Mouse (Mus musculus): ENCODE results near the gene Smarcad1.
"Not testable (repeated sequence)": the region's sequence is repeated elsewhere in the genome, so short reads cannot be mapped to it uniquely, and the experiment has no call there.

The Smarcad1 gene

DNA sequence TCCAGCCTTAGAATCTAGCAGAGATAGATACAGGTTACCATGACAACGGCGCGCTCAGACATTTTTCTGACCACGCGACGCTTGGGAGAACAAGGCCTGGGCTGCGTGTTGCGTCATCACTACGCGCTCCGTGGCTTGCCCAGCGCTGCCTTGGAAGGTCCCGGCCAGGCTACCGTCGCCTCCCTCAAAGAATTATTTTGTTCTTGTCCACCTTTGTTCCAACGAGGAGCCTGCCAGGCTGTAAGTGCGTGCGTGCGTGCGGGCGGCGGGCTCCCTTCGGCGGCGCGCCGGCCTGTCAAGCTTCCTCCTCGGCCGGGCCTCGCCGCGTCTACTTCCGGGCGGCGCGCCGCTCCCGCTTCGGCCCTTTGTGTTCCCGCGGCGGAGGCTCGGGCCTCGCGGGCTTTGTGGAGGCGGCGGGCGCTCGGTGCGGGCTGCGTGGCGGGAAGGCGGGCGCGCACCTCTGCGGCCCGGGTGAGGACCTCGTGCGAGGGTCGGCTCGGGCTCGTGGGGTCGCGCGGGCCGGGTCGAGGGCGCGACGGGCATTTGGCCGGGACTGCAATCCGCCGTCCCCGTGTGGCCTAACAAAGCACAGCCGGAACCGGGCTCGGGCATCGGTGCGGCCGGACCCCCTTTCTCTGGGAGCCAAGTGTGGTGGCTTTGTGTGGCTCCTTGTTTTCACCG lies at the start of gene Smarcad1:
Gene Smarcad1 (plus strand): TSS at position 93 of the 681 bp plus-strand sequence.
- peak; percentile 91 for DNase-seq (ENCODE audit: low read depth, low spot score)

DNA sequence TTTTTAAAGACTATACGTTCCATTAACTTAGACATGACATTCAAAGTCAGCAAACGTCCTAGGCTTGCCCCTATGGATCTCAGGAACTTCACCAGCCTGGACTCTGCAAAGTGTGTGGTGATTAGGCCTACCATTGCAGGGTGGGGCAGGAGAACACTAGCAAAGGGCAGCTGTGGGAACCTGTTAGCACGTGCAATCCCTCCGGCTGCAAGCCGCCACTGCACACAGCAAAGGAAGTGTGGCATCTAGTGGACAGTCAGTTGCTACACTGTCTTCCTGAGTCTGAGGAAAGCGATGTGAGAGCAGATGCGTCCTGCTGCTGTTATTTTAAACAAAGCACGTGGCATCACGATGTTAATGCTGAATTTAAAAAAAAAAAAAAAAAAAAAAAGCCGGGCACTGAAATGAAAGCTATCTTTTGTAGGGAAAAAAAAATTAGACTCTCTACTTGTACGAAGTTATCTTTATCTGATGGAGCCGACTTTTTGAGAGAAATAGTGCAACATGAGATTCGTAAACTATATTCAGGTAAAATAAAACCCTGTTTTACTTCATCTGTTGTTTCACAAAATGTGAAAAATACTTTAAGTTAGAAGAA lies 45.5 kb upstream of the Smarcad1 start:
- peak; percentile 5 for DNase-seq (ENCODE audit: low read depth, low spot score)

DNA sequence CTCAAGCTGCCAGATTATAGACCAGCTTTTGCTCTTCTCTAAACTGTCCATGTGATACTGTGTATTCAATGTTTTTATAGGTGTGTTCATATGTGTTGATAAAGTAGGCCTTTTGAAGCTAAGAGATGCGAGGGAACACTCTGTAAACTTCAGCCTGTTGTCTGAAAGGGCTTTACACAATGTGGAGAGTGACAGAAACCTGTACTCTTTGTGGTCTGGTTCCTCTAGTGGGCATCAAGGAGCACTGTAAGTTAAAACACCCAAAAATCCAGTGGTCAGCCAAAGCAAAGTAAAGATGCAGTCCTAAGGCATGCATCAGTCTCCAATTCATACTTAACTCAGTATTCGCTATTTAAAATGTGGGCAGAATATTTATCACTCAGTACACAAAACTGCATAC lies 44.6 kb upstream of the Smarcad1 start:
- no peak for DNase-seq (ENCODE audit: low read depth, low spot score)

DNA sequence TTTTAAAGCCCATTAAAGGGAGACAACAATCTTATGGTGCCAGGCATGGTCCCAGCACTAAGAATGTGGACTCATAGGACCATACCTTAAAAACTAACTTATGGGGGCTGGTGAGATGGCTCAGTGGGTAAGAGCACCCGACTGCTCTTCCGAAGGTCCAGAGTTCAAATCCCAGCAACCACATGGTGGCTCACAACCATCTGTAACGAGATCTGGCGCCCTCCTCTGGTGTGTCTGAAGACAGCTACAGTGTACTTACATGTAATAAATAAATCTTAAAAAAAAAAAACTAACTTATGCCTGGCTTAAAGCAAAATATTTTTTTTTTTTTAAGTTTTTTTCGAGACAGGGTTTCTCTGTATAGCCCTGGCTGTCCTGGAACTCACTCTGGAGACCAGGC lies 41.6 kb upstream of the Smarcad1 start:
- DNase-seq (ENCODE audit: low read depth, low spot score) = not testable (repeated sequence)

DNA sequence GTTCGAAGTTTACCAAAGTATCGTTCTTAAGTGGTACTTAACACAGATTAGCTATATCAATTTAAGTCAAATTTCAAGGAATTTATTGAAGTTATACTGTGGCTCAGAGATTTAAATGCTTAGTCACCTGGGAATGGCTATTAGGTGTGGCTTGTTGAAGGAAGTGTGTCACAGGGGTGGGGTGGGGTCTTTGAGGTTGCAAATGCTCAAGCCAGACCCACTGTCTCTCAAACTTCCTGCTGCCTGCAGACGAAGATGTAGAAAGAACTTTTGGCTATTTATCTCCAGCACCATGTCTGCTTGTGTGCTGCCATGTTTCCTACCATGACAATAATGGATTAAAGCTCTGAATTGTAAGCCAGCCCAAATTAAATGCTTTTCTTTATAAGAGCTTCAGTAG lies 40.2 kb upstream of the Smarcad1 start:
- no peak for DNase-seq (ENCODE audit: low read depth, low spot score)

DNA sequence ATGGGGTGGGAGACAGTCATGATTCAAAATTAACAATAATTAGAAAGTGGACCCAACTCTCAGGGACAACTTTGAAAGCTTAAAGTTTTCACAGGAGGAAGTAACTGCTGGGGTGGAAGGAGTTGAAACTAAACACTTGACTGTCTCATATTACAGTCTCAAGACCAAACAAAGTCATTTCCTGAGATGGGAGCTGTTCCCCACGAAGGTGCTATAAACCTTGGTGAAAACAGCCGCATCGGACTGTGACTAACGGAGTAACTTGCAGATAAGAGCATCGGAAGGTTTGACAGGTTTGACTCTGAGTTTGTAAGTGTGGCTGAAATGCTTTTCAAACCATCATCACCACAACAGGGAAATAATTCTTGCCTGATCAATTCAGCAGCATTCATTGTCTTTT lies 33.5 kb upstream of the Smarcad1 start:
- no peak for DNase-seq (ENCODE audit: low read depth, low spot score)

DNA sequence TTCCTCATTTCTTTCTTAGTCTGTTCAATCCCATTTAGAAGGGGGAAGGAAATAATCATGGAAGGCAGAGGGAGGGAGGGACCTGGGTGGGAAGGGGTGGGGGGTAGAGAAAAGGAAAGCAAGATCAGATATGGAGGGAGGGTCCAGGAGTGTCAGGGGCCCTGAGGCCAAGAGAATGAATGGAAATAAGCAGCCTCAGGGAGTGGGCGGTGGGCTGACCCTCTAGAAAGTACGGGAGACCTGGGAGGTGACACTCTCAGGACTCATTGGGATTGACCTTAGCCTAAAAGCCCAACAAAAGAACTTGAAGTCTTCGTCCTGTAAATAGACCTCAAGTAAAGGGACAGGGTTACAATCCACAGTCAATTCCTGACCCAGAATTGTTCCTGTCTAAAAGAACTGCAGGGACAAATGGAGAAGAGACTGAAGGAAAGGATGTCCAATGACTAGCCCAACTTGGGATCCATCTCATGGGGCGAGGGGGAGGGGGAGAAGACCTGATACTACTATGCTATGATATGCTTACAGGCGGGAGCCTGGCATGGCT lies 30.9 kb upstream of the Smarcad1 start:
- DNase-seq (ENCODE audit: low read depth, low spot score) = no peak

DNA sequence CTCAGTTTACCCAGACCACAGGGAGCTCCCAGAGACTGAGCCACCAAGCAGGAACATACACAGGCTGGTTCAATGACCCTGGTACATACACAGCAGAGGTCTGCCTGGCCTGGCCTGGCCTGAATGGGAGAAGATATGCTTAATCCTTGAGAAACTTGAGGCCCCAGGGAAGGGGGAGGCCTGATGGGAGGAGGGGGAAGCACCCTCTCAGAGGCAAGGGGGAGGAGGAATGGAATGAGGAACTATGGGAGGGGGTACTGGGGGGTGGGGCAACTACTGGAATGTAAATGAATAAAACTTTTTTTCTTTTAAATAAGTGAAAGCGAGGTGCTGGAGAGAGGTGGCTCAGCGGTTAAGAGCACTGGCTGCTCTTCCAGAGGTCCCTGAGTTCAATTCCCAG lies 30.2 kb upstream of the Smarcad1 start:
- DNase-seq (ENCODE audit: low read depth, low spot score) = no peak

DNA sequence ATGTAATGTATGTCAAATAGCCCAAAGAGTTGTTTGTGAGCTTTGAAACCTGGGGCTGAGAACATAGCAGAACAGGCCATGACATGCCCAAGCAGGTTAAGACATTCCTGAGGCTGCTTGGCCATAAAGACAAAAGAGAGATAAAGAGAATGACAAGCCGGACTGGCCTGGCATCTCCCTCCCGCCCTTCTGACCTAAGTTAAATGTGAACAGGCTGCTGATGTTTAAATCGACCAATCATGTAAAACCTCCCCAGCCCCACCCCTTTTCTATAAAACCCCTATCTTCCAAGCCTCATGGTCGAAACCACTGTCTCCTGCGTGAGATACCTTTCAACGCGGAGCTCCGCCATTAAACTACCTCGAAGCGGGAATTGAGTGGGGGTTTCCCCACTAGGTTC lies 24.8 kb upstream of the Smarcad1 start:
- no peak for DNase-seq (ENCODE audit: low read depth, low spot score)

DNA sequence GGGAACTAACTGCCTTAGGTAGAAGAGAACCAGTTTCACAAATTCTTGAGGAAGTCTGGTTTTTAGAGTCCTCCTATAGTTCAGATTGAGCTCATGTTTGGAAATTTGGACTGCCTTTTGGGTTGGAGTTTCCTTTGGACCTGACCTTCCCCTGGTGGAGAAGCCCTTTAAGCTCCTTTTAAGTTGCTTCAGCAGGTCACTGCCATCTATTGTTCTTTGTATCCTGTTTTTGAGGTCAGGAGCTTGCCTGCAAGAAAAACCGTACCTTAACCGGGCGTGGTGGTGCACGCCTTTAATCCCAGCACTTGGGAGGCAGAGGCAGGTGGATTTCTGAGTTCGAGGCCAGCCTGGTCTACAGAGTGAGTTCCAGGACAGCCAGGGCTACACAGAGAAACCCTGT lies 23.4 kb upstream of the Smarcad1 start:
- DNase-seq (ENCODE audit: low read depth, low spot score) = not testable (repeated sequence)

DNA sequence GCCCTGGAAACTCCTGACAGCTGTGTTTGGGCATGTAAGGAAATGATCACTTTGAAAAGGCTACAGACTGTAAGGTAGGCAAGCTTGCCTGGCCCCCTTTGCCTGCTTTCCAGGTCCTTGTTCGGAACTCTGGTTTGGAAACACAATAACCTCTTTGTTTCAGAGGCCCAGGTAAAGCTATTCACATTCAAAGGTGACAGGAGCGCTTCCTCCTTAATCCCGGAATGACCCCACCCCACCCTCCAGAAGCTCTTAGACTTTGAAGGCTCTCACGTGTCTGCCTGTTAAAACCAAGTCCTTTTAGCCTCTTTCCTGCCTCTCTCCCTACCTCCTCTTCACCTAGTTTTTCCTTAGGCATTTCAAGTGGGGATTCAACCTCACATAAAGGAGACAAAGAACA lies 20.5 kb upstream of the Smarcad1 start:
- DNase-seq (ENCODE audit: low read depth, low spot score) = no peak

DNA sequence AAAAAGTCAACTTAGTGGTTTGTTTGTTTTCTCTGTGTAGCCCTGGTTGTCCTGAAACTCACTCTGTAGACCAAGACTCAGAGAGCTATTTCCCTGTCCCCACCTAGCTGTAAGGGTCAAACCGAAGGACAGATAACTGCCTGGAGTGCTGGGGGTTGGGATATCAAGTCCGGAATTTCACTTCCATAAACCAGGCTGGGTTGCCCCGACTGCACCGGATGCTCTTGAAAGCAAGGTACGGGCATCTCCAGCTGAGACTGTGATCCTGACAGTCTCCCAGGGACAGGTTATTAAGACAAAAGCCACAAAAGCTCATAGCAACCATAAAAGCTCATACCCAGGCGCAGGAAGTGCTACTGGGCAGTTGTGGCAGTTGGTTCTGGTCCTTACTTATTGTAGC lies 19.3 kb upstream of the Smarcad1 start:
- no peak for DNase-seq (ENCODE audit: low read depth, low spot score)

DNA sequence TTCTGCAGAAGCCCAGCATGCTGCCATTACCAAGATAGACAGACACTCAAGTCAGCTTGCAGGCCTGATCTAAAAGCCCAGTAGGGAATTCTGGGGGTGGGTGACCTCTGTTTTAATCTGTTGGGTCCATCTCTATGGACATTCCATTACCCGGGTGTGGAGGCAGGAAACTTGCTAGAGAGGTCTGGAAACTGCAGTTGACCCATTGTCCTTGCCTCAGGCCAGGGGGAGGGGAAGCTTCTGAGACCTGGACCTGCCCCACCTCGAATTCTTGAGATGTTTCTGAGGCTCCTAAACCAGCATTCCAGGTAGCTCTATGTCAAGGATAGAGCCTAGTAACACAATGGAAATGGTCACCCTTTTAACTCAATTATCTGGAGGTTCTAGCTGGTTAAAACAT lies 17.7 kb upstream of the Smarcad1 start:
- DNase-seq (ENCODE audit: low read depth, low spot score) = no peak

DNA sequence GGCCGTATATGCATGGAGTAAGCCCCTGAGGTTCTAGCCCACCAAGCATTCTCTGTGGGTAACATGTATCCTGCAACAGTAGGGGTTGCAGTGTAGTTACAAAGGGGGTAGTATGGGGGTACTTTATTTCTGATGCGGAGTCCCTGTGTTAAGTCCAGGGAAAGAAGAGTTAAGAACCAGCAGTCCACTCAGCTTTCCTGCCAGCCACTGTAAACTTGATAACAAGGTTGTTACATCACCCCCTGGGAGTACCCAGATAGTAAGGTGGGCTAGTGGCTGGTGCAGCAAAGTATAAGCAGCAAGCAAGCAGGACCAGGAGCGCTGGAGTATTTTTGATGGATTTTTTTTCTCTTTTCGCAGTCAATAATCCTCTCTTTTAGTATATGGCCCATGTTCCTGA lies 17.3 kb upstream of the Smarcad1 start:
- no peak for DNase-seq (ENCODE audit: low read depth, low spot score)

DNA sequence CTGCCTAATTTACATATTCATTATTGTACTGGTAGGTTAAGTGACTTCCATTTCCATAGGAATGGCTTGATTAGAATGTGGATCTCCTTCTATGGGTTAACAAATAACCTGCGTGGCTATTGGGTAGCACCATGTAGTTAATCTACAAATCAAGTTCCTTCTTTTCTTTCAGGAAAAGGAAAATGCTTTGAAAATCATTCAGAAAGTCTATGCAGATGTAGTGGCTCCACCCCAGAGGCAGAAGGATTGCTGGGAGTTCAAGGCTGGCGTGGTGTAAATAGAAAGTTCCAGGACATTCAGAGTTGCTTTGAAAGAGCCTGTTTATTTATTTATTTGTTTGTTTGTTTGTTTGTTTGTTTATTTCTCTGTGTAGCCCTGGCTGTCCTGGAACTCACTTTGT lies 7.7 kb upstream of the Smarcad1 start:
- no peak for DNase-seq (ENCODE audit: low read depth, low spot score)

DNA sequence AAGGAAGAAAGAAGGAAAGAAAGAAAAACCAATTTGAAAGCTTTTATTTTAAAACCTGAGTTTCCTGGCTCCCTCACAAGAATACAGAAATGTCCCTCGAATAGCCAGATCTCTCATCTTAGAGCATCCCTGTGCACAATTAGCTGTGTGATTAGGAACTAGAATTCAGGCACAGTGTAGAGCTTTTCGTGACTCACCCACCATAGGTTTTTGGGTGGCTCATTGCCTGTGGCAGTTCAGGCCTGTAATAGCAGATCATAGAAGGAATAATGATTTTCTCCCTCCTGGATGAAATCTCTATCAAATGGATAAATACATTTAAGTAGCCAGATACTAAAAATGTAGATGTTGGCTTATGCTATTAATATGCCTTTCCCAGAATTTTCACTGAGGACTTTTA lies 6.9 kb upstream of the Smarcad1 start:
- DNase-seq (ENCODE audit: low read depth, low spot score) = no peak

DNA sequence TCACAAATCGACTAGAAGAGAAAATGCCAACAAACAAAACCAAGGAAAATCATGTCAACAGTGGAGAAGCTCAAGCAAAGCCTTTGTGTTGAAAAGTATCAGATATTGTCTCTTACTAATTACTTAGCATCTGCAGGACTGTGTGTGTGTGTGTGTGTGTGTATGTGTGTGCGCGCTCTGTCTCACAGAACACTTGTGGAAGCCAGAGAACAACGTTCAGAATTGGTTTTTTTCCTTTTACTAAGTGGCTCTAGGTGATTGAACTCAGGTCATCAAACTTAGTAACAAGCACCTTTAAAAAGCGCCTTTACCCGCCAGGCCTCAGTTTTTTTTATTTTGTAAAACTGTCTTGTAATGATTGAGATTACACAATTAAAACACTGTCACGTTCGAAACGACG lies 451 bp upstream of the Smarcad1 start:
- DNase-seq (ENCODE audit: low read depth, low spot score) = no peak

DNA sequence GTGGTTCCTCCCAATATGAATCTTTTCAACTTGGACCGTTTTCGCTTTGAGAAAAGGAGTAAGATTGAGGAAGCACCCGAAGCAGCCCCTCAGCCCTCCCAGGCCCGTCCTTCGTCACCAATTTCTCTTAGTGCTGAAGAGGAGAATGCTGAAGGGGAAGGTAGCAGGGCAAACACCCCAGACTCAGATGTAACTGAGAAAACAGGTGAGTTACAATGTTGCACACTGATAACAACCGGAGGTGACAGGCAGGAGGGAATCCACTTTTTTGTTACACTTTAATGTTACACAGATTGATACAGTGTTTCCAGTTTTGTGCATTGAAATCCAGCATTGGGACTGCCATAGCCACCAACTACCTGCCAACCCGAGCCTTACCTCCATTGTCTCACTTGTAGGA lies 858 bp downstream of the Smarcad1 start:
- no peak for DNase-seq (ENCODE audit: low read depth, low spot score)

DNA sequence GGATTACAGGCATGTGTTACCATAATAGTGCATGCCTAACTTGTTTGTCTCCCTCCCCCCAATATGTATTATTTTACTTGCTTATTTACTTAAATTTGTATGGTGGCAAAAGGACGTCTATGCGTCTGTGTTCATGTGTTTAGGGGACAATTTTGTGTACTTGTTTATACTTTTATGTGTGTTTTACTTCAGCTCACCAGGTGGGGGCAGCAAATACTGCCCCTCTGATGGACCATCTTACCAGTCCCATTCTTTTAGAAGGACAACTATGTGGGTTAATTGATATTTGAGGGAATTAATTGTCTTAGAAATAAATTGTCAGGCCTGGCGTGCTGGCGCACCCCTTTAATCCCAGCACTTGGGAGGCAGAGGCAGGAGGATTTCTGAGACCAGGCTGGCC lies 6.7 kb downstream of the Smarcad1 start:
- no peak for DNase-seq (ENCODE audit: low read depth, low spot score)

DNA sequence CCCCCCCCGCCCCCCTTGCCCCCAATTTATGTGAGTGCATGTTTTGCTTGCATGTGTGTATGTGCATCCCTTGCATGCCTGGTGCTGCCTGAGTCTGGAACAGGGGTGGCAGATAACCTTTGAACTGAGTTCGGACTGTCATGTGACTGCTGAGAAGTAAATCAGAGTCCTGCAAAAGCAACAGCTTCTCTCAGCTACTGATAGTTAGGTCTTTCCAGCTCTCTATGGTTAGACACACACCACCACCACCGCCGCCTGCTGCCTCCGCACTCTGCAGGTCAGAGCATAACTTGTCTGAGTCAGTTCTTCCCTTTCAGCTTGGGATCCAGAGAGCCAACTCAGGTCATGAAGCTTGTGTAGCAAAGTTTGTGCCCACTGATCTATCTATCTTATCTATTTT lies 14.2 kb downstream of the Smarcad1 start:
- no peak for DNase-seq (ENCODE audit: low read depth, low spot score)

DNA sequence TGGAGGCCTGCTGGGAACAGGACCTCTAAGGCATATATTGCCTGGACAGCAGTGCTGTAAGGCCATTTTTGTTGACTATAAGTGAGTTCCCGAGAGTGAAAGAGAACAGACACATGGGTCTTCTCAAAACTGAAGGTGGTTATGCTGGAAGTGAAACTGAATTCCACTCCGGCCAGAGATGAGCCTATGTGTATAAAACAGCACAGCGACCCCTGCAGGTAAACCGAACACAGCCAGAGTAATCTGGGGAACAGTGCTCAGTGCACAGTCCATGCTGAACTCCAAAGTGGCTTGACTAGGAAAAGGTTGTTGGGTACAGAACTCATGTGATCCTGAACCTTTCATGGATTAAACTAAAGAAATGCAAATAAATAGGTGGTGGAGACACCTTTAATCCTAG lies 14.8 kb downstream of the Smarcad1 start:
- DNase-seq (ENCODE audit: low read depth, low spot score) = not testable (repeated sequence)

DNA sequence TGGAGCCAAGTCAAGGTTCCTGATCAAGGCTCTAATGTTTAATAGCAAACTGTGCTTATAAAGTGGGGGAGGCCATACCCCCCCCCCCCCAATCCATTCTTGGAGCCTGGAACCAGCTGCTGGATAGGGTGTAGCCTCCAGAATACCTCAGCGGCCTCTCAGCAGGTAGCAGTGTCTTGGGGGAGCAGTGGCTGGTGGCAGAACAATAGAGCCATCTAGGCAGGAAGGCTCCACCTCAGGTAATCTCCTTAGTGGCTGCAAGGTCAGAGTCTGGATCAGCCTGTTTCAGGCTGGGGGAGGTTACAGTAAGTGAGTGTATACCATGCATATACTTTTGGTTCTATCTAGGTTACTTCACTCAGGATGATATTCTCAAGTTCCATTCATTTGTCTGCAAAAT lies 18.7 kb downstream of the Smarcad1 start:
- DNase-seq (ENCODE audit: low read depth, low spot score) = no peak

DNA sequence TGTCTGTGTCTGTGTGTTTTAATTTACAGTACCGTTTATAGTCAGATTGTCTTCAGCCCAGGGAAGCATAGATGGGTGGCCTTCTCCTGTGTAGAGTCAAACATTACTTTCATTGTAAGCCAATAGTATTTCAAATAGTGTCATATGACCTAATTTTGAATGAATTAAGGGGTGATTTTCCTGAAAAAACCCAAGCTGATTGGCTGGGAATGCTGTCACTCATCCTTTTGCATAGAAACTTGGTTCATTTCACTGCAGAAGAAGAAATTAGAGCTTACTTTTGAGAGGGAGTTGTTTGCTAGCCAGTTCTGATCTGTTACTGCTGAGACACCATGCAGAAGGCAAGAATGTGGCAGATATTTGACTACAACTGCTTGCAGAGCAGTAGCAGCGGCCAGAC lies 32.8 kb downstream of the Smarcad1 start:
- DNase-seq (ENCODE audit: low read depth, low spot score) = no peak

DNA sequence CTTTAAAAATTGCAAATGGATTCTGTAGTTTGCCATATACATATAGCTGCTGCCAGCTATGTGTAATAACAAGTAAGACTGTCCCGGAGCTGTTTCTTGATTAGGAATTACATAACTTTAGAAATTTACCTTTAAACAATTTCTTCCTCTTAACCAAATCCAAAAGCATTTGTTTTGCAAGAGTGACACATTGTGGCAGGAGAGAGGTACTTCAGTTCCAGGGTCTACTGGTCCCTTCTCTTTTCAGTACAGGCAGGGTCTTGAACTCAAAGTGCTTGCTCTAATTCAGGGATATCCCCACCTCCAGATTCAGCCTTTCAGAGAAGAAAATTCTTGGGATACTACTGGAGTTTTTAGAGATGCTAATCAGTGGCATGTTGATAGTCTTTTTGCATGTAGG lies 36.8 kb downstream of the Smarcad1 start:
- DNase-seq (ENCODE audit: low read depth, low spot score) = no peak

Measured in embryo, embryonic 11.5 days (tissue).